Mouse (Mus musculus): ENCODE data around the gene Tmem175. TPM values are rescaled to one million over a fixed set of nuclear protein-coding genes. Genes with fewer than 3 reads are reported as not detected.
A peak's percentile ranks its signal among the peaks of the same experiment; 100 is the strongest.

Gene Tmem175
- polyA plus RNA-seq, 1 experiment from 2014 or later = 17.7 TPM

GRCm38 (mm10) chr5:108668977-108669936, 39.7 kb downstream of the Tmem175 start, which contains the start of gene Dgkq:
Dgkq (minus strand) TSS chr5:108669672.
- Histone ChIP-seq H3K4me2 (ENCODE audit: low read depth) (peak within 1 kb of the TSS; percentile 59), H3K27me3 (ENCODE audit: control insufficient read depth, insufficient read depth, low read length) (no peaks in the 10 kb centered on the region), H3K36me3 (ENCODE audit: control insufficient read depth, insufficient read depth, low read length) (no peaks in the 10 kb centered on the region; the same call in 1 of the 2 replicates), H3K9ac (ENCODE audit: low read length) (peak within 1 kb of the TSS; percentile 67), H3K4me1 (ENCODE audit: control insufficient read depth, insufficient read depth, low read length) (0 out of 2 replicates have a peak, but pooled peaks cover 2% of the 10 kb centered on the region), H3K9me3 (ENCODE audit: control insufficient read depth, low read length) (no peaks in the 10 kb centered on the region), H3K27ac (ENCODE audit: low read depth, low read length) (peak within 1 kb of the TSS; percentile 53), H3K4me3 (ENCODE audit: low read depth, low read length) (peak within 1 kb of the TSS; percentile 51)
- peak; percentile 87 for ATAC-seq (ENCODE audit: insufficient read depth, low FRiP score, low TSS enrichment)
- DNase-seq (ENCODE audit: low spot score) = peak; percentile 87
- WGBS = 7% methylated on average over 43 of the region's 43 CpGs

- no peak overlapping the region for H3K27ac ChIP-seq (ENCODE audit: low read depth, low read length)
- no peak overlapping the region for H3K4me3 ChIP-seq (ENCODE audit: low read depth, low read length)
- H3K4me2 ChIP-seq (ENCODE audit: low read depth) = peak overlapping the region; percentile 59; the same call in 1 of the 2 replicates
- ATAC-seq (ENCODE audit: insufficient read depth, low FRiP score, low TSS enrichment) (no peak; the same call in 1 of the 2 replicates), DNase-seq (ENCODE audit: low spot score) (no peak)
- H3K9me3 ChIP-seq (ENCODE audit: control insufficient read depth, low read length) = no peaks in the 10 kb centered on the region
- H3K27me3 ChIP-seq (ENCODE audit: control insufficient read depth, insufficient read depth, low read length) = no peaks in the 10 kb centered on the region
- H3K36me3 ChIP-seq (ENCODE audit: control insufficient read depth, insufficient read depth, low read length) = no peaks in the 10 kb centered on the region; the same call in 1 of the 2 replicates
- H3K4me1 ChIP-seq (ENCODE audit: control insufficient read depth, insufficient read depth, low read length) = 0 out of 2 replicates have a peak, but pooled peaks cover 2% of the 10 kb centered on the region
- no peak overlapping the region; the same call in 1 of the 2 replicates for H3K9ac ChIP-seq (ENCODE audit: low read length)
- WGBS = 79% methylated on average over 9 of the region's 9 CpGs
These were observed 40.4 kb downstream of the Tmem175 start for GRCm38 (mm10) chr5:108669986-108670385.

DNA sequence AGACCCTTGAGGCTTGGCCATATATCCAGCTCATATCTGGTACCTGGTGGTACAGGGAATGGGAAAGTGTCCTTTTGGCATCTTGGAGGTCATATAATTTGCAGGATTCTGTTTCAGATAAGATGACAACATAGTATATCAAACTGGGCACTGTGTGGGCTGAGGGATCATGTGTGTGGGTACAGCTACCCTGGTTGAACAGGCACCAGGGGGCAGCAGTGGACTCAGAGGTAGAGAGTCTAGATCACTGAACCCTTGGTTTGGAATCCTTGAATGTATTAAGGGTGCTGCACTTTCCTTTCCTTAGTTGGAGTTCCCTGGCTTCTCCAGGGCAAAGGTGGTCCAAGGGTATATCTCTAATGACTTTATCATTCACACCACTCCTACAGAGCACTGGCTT, 41.2 kb downstream of the Tmem175 start:
- Histone ChIP-seq H3K27me3 (ENCODE audit: control insufficient read depth, insufficient read depth, low read length) (no peaks in the 10 kb centered on the region), H3K4me3 (ENCODE audit: low read depth, low read length) (no peak overlapping the region), H3K4me2 (ENCODE audit: low read depth) (no peak overlapping the region), H3K4me1 (ENCODE audit: control insufficient read depth, insufficient read depth, low read length) (0 out of 2 replicates have a peak, but pooled peaks cover 2% of the 10 kb centered on the region), H3K36me3 (ENCODE audit: control insufficient read depth, insufficient read depth, low read length) (no peaks in the 10 kb centered on the region; the same call in 1 of the 2 replicates), H3K9me3 (ENCODE audit: control insufficient read depth, low read length) (no peaks in the 10 kb centered on the region), H3K9ac (ENCODE audit: low read length) (no peak overlapping the region), H3K27ac (ENCODE audit: low read depth, low read length) (no peak overlapping the region)
- ATAC-seq (ENCODE audit: insufficient read depth, low FRiP score, low TSS enrichment) (0 out of 2 replicates have a peak, but pooled peaks have one; percentile 29), DNase-seq (ENCODE audit: low spot score) (peak; percentile 44)

- WGBS = 94% methylated on average over 12 of the region's 12 CpGs
- DNase-seq (ENCODE audit: low spot score) (no peak), ATAC-seq (ENCODE audit: insufficient read depth, low FRiP score, low TSS enrichment) (no peak)
- Histone ChIP-seq H3K27ac (ENCODE audit: low read depth, low read length) (no peak overlapping the region), H3K4me2 (ENCODE audit: low read depth) (no peak overlapping the region), H3K36me3 (ENCODE audit: control insufficient read depth, insufficient read depth, low read length) (no peaks in the 10 kb centered on the region; the same call in 1 of the 2 replicates), H3K4me3 (ENCODE audit: low read depth, low read length) (no peak overlapping the region), H3K9me3 (ENCODE audit: control insufficient read depth, low read length) (no peaks in the 10 kb centered on the region), H3K9ac (ENCODE audit: low read length) (no peak overlapping the region), H3K4me1 (ENCODE audit: control insufficient read depth, insufficient read depth, low read length) (peaks cover 4% of the 10 kb centered on the region; the same call in 1 of the 2 replicates), H3K27me3 (ENCODE audit: control insufficient read depth, insufficient read depth, low read length) (no peaks in the 10 kb centered on the region)
These were observed 42.2 kb downstream of the Tmem175 start for GRCm38 (mm10) chr5:108671757-108672156.

DNA sequence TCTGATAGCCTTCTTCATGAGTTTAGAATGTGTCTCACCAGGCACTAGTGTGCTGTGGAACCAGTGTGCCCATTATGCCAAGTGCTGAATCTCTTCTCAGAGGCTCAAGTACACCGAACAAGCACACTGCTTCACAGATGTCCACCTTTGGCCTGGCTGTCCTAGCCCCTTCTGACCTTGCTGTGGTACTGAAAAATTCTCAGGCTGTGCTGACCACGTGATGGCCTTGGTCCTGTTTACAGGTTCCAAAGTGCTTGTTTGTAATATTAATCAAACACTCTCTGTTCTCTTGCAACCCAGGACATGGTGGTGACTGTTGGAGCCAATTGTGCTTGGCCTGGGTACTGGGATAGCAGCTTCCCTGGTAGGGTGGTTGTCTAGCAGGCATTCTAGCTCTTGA, 45.1 kb downstream of the Tmem175 start:
- Histone ChIP-seq H3K36me3 (ENCODE audit: control insufficient read depth, insufficient read depth, low read length) (no peaks in the 10 kb centered on the region; the same call in 1 of the 2 replicates), H3K27ac (ENCODE audit: low read depth, low read length) (no peak overlapping the region), H3K4me2 (ENCODE audit: low read depth) (no peak overlapping the region), H3K4me1 (ENCODE audit: control insufficient read depth, insufficient read depth, low read length) (peaks cover 2% of the 10 kb centered on the region; the same call in 1 of the 2 replicates), H3K9me3 (ENCODE audit: control insufficient read depth, low read length) (no peaks in the 10 kb centered on the region), H3K9ac (ENCODE audit: low read length) (no peak overlapping the region), H3K4me3 (ENCODE audit: low read depth, low read length) (no peak overlapping the region), H3K27me3 (ENCODE audit: control insufficient read depth, insufficient read depth, low read length) (no peaks in the 10 kb centered on the region)
- DNase-seq (ENCODE audit: low spot score) = no peak
- WGBS = 77% methylated on average over 2 of the region's 2 CpGs
- no peak for ATAC-seq (ENCODE audit: insufficient read depth, low FRiP score, low TSS enrichment)

DNA sequence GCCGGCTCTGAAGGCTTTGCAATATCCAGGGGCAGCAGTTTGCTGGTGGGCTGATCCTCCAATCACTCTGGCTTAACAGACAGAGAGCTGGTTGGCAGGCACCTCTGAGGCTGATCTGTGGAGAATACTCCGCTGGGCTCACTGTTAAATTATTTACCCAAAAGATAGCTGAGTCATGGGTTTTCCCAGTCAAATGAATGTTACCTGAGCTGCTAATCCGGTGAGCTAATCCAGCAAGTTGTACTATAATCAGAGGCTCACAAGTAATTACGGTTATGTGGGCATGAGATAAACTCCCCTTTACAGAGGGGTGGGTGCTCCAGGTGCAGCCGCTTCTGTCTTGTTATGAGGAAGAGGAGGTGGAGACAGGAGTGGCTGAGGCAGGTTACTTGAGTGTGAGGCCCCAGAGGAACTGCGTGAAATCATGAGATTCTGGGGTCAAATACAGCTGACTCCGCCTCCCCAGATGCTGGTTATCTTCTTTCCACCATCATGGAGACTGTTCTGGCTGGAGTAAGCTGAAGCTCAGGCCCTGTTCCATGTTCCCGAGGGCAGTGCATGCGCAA, 45.8 kb downstream of the Tmem175 start, which contains the start of gene Slc26a1:
Slc26a1 (minus strand) TSS at position 319 of the 566 bp plus-strand sequence.
- Histone ChIP-seq H3K4me3 (ENCODE audit: low read depth, low read length) (no peak within 1 kb of the TSS), H3K36me3 (ENCODE audit: control insufficient read depth, insufficient read depth, low read length) (no peaks in the 10 kb centered on the region; the same call in 1 of the 2 replicates), H3K4me2 (ENCODE audit: low read depth) (no peak within 1 kb of the TSS), H3K27me3 (ENCODE audit: control insufficient read depth, insufficient read depth, low read length) (no peaks in the 10 kb centered on the region), H3K9ac (ENCODE audit: low read length) (no peak within 1 kb of the TSS), H3K4me1 (ENCODE audit: control insufficient read depth, insufficient read depth, low read length) (peaks cover 2% of the 10 kb centered on the region; the same call in 1 of the 2 replicates), H3K9me3 (ENCODE audit: control insufficient read depth, low read length) (no peaks in the 10 kb centered on the region), H3K27ac (ENCODE audit: low read depth, low read length) (no peak within 1 kb of the TSS)
- DNase-seq (ENCODE audit: low spot score) (no peak), ATAC-seq (ENCODE audit: insufficient read depth, low FRiP score, low TSS enrichment) (no peak)
- 86% methylated on average over 9 of the region's 9 CpGs for WGBS

DNA sequence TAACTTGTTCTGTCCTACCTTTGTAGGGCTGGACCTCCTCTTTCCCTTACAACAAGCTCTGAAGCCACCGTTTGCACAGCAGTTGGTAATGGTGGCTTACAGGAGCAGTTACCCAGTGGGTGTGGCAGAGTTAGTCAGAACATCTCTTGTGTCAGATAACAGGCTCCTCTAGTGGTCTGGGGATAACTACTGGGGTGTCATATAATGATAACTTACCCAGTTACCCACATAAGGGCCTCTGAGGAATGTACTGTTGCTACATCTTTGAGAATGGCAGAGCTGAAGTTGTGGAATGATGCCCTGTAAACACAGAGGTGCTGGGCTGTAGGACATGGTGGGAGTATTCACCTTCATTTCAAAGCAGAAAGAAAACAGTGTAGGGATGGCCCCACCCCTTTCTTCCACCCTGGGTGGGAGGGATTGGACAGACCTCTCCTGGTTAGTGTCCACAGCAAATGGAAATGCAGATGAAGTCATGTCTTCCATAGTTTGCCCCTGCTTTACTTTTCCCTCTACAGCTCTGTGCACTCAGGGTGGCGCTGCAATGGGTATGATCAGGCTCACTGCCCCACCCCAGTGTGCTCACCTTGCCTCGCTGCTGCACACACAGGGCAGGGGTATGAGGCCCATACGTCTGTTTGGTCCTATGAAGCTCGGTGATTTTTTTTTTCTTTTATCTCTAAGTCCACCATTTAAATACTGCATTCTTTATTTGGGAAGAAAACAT, 47.4 kb downstream of the Tmem175 start:
- H3K4me1 ChIP-seq (ENCODE audit: control insufficient read depth, insufficient read depth, low read length) = peaks cover 2% of the 10 kb centered on the region; the same call in 1 of the 2 replicates
- H3K27ac ChIP-seq (ENCODE audit: low read depth, low read length) = peak overlapping the region; percentile 63; the same call in 1 of the 2 replicates
- WGBS = 16% methylated on average over 5 of the region's 5 CpGs

More for the DNA sequence above, 47.4 kb downstream of the Tmem175 start:
- Histone ChIP-seq H3K4me3 (ENCODE audit: low read depth, low read length) (peak overlapping the region; percentile 27; the same call in 1 of the 2 replicates), H3K36me3 (ENCODE audit: control insufficient read depth, insufficient read depth, low read length) (no peaks in the 10 kb centered on the region), H3K9me3 (ENCODE audit: control insufficient read depth, low read length) (no peaks in the 10 kb centered on the region), H3K4me2 (ENCODE audit: low read depth) (peak overlapping the region; percentile 46), H3K27me3 (ENCODE audit: control insufficient read depth, insufficient read depth, low read length) (no peaks in the 10 kb centered on the region), H3K9ac (ENCODE audit: low read length) (peak overlapping the region; percentile 60)
- ATAC-seq (ENCODE audit: insufficient read depth, low FRiP score, low TSS enrichment) = peak; percentile 39; the same call in 1 of the 2 replicates
- DNase-seq (ENCODE audit: low spot score) = peak; percentile 36
